Mouse (Mus musculus) ES-CJ7 (cell line): ENCODE results near the gene Lman2l.

Source experiments
- DNase-seq: peaks from one replicate; pipeline ENCODE4 v3.0.0; 2011; ENCODE audit warnings: low read depth, low spot score

The Lman2l gene

DNA sequence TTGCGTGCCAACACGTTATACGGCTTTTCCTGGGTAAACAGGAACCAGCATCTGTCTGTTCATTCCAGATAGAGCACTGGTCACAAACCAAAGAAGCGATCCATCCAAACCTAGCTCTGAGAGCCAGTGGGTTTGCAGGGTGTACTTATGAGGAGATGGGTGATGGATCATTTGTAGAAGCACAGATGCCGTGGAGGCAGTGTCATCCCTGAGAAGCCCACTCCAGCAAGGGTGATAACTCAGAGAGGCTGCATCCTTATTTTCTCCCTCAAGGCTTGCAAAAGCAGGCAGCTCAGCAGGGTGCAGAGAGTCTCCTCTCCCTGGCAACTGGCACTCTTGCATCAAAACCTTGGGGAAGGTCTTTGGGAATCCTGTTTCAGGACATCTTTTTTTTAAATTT, 13.1 kb upstream of the Lman2l start:
- no peak for DNase-seq

DNA sequence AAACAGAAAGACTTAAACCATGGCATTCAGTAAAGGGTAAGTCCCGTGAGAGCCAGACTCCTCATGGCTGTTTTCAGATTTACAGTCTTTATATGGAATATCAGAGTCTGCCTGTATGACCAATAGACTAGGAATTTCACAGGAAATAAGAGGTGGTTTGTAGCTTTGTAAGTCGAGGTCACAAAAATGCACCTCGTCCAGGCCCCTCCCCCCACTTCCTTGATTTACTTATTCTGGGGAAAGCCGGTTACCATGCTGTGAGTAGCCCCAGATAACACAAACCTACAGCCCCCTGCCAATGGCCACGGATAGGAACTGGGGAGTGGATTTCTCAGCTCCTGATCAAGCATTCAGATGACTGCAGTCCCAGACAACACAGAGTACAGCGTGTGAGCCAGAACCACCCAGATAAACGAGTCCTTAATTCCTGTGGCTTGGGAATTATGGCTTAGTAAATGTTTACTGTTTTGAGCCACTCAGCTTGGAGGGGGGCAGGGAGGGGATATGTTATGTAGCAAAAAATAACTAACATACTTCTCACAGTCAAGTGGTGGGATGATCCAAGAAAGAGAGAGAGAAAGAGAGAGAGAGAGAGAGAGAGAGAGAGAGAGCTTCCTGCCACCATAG, 12.4 kb upstream of the Lman2l start:
- no peak for DNase-seq

- DNase-seq, result peak; percentile 50
Observed at GRCm38 (mm10) chr1:36454055-36454815, 9.2 kb upstream of the Lman2l start.

DNA sequence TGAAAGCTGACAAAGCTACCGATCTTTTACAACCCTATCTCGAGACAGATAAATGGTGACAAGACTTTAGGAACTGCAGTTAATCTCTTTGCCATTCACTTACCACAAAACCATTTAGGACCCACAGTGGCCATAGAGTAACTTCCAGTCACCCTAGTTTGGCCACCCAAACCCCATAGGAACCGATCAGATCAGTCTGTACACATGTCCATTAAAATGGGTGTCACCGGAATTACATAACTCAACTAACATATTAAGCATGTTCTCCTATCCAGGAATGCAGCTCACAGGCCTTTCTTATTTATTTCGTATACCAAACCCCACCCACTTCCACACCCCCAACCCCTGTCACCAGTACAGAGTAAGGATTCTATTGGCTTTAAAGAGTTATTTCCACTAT, 1.8 kb upstream of the Lman2l start:
- no peak for DNase-seq

GRCm38 (mm10) chr1:36446106-36446824, 1.2 kb upstream of the Lman2l start:
- DNase-seq, result no peak

DNA sequence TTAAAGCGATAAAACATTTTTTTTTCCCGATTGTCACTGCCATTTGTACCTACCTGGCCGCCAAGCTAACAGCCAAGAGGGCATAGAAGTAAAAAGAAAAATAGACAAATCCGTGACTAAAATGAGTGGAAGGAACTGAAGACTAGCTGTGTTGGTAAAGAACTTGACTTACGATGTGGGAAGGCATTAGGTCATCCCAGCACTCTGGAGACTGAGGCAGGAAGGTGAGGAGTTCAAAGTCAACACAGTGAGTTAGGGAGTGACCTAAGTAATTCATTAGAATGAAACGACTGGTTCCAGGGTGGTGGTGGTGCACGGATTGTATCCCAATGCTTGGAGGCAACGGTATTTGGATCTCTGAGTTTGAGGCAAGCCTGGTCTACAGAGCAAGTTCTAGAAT, 437 bp upstream of the Lman2l start:
- peak; percentile 56 for DNase-seq

DNA sequence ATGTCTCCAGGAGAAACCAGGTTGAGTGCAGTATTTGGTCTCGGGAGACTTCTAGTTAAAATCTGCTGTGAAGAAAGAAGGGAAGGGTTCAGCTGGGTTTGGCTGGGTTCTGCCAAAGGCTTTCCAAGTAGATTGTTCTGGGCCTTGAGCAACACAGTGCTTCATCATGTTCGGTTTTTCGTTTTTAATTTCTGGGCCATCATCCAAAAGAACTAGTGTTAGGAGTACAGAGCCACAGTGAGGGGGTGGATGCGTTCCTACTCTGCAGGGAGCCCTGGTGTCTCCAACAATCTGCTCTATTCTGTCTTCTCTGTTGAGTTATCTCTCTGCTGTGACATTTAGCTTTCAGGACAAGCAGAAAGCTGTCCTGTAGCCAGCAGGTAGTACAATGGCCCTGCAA, 4.0 kb downstream of the Lman2l start:
- no peak for DNase-seq

DNA sequence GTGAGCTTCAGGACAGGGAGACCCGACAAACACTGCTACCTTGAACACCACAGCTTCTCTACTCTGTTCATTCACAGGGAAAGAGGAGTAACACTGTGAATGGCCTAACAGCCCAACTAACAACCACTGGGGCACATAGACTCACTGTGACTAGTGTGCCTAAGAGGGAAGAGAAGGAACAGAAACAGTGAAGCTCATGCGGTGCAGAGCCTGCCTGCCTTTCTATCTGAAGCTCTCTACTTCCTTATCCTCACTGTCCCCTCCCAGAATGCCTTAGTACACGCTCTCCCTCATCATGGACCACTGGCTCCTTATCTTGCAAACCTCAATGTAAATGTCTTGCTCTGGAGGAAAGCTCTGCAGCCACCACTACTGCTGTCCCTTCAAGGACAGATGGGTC, 7.8 kb downstream of the Lman2l start:
- no peak for DNase-seq

- no peak for DNase-seq
Observed at GRCm38 (mm10) chr1:36436515-36436914, 8.6 kb downstream of the Lman2l start.

DNA sequence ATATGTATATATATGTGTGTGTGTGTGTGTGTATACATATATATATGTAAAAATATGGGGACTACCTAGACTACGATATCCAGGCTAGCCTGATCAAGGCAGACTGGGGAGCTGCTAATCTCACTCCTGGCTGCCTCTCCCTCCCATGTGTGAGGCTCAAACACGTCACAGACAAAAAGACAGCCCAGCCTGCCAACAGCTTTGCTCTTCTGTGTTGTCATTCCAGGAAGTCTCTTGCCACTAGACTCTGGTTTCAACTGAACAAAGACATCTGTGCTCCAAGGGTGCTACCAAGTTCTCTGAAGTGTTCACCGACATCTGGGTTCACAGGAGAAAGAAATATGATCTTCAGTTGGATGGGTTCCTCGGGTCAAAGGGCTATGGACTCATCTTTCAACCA, 10.0 kb downstream of the Lman2l start:
- DNase-seq, result no peak

DNA sequence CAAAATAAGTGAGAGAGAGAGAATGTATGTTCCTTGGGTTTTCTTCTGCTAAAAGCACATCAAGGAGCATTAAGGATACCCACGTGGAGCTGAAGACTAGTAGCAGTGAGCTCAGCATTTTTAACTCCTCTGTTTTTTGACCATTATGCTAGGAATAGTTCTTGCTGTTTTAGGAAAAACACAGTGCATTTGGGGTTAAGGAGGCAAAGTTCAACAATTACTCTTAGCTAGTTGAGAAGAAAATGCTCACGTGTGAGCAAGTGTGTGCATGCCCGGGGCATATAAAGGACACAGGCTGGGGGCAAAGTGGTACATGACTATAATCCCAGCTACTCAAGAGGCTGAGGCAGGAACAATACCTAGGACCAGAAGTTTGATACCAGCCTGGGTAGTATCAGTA, 11.5 kb downstream of the Lman2l start:
- DNase-seq, result no peak

GRCm38 (mm10) chr1:36432999-36433398, 12.1 kb downstream of the Lman2l start:
- no peak for DNase-seq

DNA sequence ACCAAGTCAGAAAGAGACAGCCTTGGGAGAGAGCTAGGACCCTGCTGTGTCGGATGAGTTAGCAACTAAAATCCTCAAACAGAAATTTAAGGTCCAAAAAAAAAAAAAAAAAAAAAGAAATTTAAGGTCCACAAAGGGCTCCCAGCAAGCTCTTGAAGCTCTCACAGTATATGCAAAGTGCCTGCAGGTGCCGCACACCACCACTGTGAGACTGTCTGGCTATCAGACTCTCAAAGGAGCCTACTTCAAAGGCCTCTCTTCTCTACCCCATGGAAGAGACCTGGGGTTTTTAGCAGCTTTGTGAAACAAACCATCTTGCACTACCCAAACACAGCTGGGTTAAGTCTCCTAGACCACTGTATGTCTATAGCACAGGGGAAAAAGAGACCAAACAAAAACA, 15.6 kb downstream of the Lman2l start:
- no peak for DNase-seq

- no peak for DNase-seq
Observed at GRCm38 (mm10) chr1:36404531-36404930, 40.5 kb downstream of the Lman2l start.

GRCm38 (mm10) chr1:36401509-36401908, 43.6 kb downstream of the Lman2l start:
- no peak for DNase-seq

DNA sequence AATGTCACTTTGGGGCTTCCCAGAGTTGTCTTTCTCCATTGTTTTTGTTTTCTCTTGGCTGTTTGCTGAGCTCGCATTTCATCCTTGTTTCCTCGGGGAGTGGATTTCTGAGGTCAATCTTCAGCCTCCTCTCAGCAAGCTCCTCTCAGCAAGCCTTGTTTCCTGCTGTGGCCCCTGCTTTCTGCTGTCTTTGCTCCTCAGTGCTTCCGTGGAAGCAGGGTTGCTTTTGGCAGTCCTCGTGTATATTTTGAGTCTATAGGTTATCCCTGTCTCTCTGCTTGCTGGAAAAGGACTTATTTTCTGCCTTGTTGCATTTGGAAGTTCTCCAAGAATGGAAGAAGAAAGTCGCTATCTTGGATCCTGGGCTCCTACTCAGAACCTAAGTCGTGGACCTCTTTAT, 48.0 kb downstream of the Lman2l start:
- DNase-seq, result no peak

GRCm38 (mm10) chr1:36379582-36379981, 65.5 kb downstream of the Lman2l start:
- no peak for DNase-seq

DNA sequence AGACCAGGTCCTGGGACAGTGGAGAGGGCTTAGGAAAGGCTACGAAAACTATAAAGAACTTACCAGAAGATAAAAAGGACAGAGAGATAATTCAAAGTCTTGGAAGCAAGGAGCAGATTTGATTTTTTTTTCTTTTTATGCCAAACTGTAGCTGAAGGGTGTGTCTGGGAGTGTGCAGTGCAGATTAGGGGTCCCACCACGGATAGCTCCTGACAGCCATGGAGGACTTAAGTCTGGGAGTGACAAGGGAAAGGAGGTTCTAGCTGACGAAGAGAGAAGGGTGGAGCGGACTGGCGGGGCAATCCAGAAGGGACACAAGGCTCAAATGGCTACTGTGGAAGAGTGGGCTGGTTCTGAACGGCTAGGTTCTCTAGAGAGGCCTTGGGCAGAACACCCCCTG, 66.2 kb downstream of the Lman2l start:
- DNase-seq, result no peak

DNA sequence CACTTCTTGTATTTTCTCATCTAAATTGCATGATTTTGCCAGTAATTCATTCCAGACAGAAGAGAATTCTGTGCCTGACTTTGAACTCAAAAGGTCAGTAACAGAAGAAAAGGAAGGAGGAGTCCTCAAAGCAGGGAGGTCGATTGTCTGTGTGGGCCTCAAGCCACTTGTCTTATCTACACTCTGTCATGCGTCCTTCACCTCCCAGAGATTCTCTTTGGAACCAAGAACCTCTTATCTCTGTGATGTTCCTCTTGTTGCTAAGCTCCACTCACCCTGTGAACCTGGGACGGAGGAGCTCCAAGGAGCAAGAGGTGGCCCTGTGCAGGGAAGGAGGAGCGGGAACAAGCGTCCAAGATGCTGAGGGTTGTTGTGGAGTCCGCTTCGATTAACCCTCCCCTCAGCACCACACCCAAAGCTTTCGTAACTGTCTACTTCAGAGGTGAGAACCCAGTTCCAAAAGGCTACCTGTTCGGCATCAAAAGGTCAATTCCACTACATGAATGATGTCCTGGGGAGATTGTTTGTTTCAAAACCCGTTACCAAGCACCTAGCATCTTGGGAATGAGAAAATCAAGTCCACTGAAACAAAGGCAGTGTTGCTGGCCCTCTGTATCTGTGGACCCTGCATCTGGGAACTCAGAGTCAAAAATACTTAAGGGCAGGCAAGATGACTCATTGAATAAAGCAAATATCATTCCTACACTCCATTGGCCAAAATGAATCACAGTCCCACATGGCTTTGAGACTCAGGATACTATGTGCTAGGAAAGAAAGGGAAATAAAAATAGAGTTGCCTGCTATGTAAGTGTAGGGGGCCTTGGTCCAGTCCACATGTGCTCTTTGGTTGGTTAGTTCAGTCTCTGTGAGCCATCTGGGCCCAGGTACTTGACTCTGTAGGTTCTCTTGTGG, 72.9 kb downstream of the Lman2l start, which contains the start of gene Fer1l5:
TSS of gene Fer1l5 (plus strand) at position 358 of the 912 bp plus-strand sequence.
- no peak for DNase-seq

DNA sequence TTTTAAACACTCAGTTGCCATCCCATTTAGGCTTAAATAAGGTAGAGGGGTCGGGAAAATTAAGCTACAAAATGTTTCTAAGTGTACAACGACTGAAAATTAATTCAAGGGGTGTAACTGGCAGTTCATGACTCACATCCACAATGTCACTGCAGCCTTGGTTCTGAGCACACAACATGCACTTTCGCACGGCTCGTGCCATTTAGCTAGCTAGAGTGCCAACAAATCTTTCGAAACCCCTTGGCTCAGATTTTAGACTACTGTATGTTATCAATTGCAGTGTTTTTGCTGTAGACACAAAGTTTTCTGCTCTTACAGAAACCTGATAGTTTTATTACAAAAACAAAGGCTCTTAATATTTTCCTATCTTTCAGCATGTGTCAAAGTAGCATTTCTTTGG, 74.2 kb downstream of the Lman2l start:
- no peak for DNase-seq
